Mouse (Mus musculus) kidney, adult 2 months (tissue): ENCODE results near the gene Ankdd1b. TPM values are rescaled to one million over a fixed set of nuclear protein-coding genes. Genes with fewer than 3 reads are reported as not detected.

Experiments
- DNase-seq: peaks from one replicate; pipeline ENCODE4 v3.0.0; 2021
- H3K27ac ChIP-seq: fragments of 200-500 bp; 2 replicates; pipeline ENCODE4 v1.5.1; 2012; ENCODE audit warnings: low read depth, low read length, control low read depth, inconsistent platforms; ENCODE audit not compliant: insufficient read depth
- H3K27me3 ChIP-seq: fragments of 200-500 bp; replicated peaks from 2 replicates; pipeline ENCODE4 v1.6.1; 2012; ENCODE audit warnings: mild to moderate bottlenecking, moderate library complexity, low read length, inconsistent platforms; ENCODE audit not compliant: control insufficient read depth, insufficient read depth
- H3K36me3 ChIP-seq: fragments of 200-500 bp; 2 replicates; pipeline ENCODE4 v1.6.1; 2012; ENCODE audit warnings: mild to moderate bottlenecking, moderate library complexity, low read length, inconsistent platforms; ENCODE audit not compliant: control insufficient read depth, insufficient read depth
- H3K4me1 ChIP-seq: fragments of 200-500 bp; 2 replicates; pipeline ENCODE4 v1.6.1; 2011; ENCODE audit warnings: low read length; ENCODE audit not compliant: control insufficient read depth, insufficient read depth
- H3K4me3 ChIP-seq: fragments of 200-500 bp; 2 replicates; pipeline ENCODE4 v1.5.1; 2011; ENCODE audit warnings: mild to moderate bottlenecking, low read depth, low read length, control low read depth; ENCODE audit not compliant: insufficient read depth
- CTCF ChIP-seq: fragments of 200-500 bp; conservative IDR thresholded peaks from 2 replicates; pipeline ENCODE4 v1.5.1; 2011; ENCODE audit warnings: low read depth, mild to moderate bottlenecking, control low read depth, low read length, moderate library complexity, mixed read lengths; ENCODE audit not compliant: insufficient read depth, insufficient read length
- POLR2A ChIP-seq: fragments of 200-500 bp; IDR thresholded peaks from one replicate; pipeline ENCODE4 v1.6.1; 2011; ENCODE audit warnings: low read depth, low read length, control low read depth
- WGBS: fragments of 180-500 bp; shearing (Covaris S2); methylation state at CpG from one replicate; pipeline ENCODE4 v1.1.7; 2018; 5-methylcytosine and 5-hydroxymethylcytosine counted together
- polyA plus RNA-seq: library from polyadenylated mRNA; depleted of rRNA; stranded (reverse); fragments of >200 nt; gene quantifications from 2 replicates; pipeline ENCODE4 v1.2.3, GENCODE M21; 2012; rRNA removed

Gene Ankdd1b
- 0.36 and 0.76 TPM in 2 replicates for polyA plus RNA-seq

DNA sequence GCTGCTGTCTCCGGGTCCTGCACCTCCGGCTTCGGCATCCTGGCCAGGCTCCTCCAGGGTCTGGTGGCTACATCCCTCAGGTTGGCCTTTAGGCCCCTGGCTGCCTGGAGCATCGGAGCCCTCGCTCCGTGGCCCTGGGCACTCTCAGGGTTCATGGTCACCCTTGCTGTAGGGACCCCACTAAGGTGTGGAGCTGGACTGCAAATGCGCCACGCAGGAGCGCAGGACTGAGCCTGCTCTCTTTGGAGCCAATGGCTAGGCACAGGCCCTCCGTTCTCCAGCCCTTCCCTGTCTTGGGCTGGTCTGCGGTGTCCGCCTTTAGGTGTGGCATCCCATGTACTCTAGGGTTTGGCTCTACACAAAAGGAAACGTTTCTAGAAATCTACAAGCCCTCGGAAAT is at the start of gene Ankdd1b:
Gene Ankdd1b, minus strand, starts transcription at position 242 of the 400 bp plus-strand sequence.
- TF ChIP-seq POLR2A (no peak), CTCF (no peak)
- Histone ChIP-seq H3K4me1 (no peaks in the 10 kb centered on the region), H3K4me3 (no peak within 1 kb of the TSS), H3K27ac (no peak within 1 kb of the TSS), H3K36me3 (no peaks in the 10 kb centered on the region), H3K27me3 (no peaks in the 10 kb centered on the region)
- WGBS: 81% methylated on average over 14 of the region's 14 CpGs
- peak; percentile 4 for DNase-seq

- Histone ChIP-seq H3K4me1 (no peaks in the 10 kb centered on the region), H3K27me3 (no peaks in the 10 kb centered on the region), H3K36me3 (no peaks in the 10 kb centered on the region), H3K4me3 (no peak overlapping the region), H3K27ac (no peak overlapping the region)
- no peak for DNase-seq
- no peak for TF ChIP-seq POLR2A
- 87% methylated on average over 2 of the region's 2 CpGs for WGBS
These were observed 46.3 kb upstream of the Ankdd1b start for GRCm38 (mm10) chr13:96517335-96517734.

DNA sequence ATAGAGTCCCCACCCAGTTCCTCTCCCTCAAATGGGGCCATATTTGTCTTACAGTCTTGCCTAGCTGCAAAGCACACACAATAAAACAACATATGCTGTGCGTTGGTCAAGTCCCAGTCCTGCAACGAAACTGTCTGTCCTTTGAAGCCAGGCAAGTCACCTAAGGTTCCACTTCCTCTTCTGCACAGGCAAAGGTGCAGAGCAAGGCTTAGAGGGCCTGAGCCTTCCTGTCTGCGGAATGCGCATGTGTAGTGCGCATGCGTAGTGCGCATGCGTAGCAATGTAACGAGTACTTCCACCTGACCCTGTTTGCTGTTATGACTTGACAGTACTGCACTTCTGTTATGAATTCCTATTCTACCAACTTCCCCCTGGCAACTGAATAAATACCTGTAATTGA is 45.3 kb upstream of the Ankdd1b start:
- Histone ChIP-seq H3K27ac (no peak overlapping the region), H3K36me3 (no peaks in the 10 kb centered on the region), H3K27me3 (no peaks in the 10 kb centered on the region), H3K4me3 (no peak overlapping the region), H3K4me1 (no peaks in the 10 kb centered on the region)
- WGBS: 90% methylated on average over 9 of the region's 9 CpGs
- no peak for TF ChIP-seq CTCF
- TF ChIP-seq POLR2A: no peak
- DNase-seq: no peak

- no peak for TF ChIP-seq CTCF
- no peak for TF ChIP-seq POLR2A
- no peak overlapping the region for H3K4me3 ChIP-seq
- DNase-seq: no peak
- H3K36me3 ChIP-seq: no peaks in the 10 kb centered on the region
- H3K27me3 ChIP-seq: no peaks in the 10 kb centered on the region
- 83% methylated on average over 5 of the region's 5 CpGs for WGBS
- no peaks in the 10 kb centered on the region for H3K4me1 ChIP-seq
- H3K27ac ChIP-seq: no peak overlapping the region
These were observed 43.4 kb upstream of the Ankdd1b start for GRCm38 (mm10) chr13:96514154-96514942.

DNA sequence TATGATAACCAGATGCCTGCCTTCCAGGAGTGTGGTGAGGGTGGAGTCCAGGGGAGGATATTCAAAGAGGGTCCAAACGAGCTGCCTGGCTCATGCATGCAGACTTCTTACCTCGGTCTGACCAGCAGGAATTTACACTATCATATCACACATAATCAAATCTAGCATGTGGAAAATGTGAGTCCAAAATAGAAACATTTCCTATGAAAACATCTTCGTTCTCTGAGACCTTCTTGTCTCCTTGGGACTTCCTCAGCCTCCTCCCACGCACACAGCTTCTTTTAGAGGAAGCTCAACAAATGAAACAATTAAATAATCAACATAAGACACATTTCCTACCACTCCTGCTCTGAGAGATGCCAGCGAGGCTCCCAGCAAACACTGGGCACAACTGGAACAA is 40.9 kb upstream of the Ankdd1b start:
- no peak for DNase-seq
- TF ChIP-seq POLR2A: no peak
- no peak for TF ChIP-seq CTCF
- Histone ChIP-seq H3K4me1 (no peaks in the 10 kb centered on the region), H3K27ac (peak overlapping the region; percentile 55; the same call in 1 of the 2 replicates), H3K4me3 (no peak overlapping the region), H3K36me3 (no peaks in the 10 kb centered on the region), H3K27me3 (no peaks in the 10 kb centered on the region)
- 56% methylated on average over 5 of the region's 5 CpGs for WGBS

DNA sequence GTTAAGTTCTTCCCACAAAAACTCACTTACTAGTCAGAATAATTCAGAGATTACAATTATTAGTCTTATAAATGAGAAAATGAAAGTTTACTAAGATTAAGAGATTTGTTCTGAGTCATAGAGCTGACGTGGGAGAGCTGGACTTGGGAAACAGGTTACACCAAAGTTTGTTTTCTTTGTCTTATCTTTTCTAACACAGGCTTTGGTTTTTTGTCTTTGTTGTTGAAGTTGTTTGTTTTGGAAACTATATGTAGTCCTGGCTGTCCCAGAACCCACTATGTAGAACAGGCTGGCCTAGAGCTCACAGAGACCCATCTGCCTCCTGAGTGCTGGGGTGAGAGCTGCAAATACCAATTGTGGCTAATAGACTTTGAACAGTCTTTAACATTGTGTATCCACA is 40.3 kb upstream of the Ankdd1b start:
- H3K4me1 ChIP-seq: no peaks in the 10 kb centered on the region
- no peak overlapping the region for H3K4me3 ChIP-seq
- no peaks in the 10 kb centered on the region for H3K36me3 ChIP-seq
- no peaks in the 10 kb centered on the region for H3K27me3 ChIP-seq
- no peak overlapping the region for H3K27ac ChIP-seq
- TF ChIP-seq CTCF (no peak), POLR2A (no peak)
- no peak for DNase-seq
- WGBS: 67% methylated on average over 1 of the region's 1 CpGs

- H3K27me3 ChIP-seq: no peaks in the 10 kb centered on the region
- H3K27ac ChIP-seq: no peak overlapping the region
- 66% methylated on average over 13 of the region's 13 CpGs for WGBS
- peak; percentile 15 for DNase-seq
- H3K4me1 ChIP-seq: no peaks in the 10 kb centered on the region
- no peaks in the 10 kb centered on the region for H3K36me3 ChIP-seq
- no peak overlapping the region for H3K4me3 ChIP-seq
- TF ChIP-seq CTCF (no peak), POLR2A (no peak)
These were observed 39.6 kb upstream of the Ankdd1b start for GRCm38 (mm10) chr13:96510635-96511034.

- TF ChIP-seq CTCF (no peak), POLR2A (no peak)
- Histone ChIP-seq H3K27ac (no peak overlapping the region), H3K4me3 (no peak overlapping the region), H3K4me1 (no peaks in the 10 kb centered on the region), H3K27me3 (no peaks in the 10 kb centered on the region), H3K36me3 (no peaks in the 10 kb centered on the region)
- WGBS: 91% methylated on average over 4 of the region's 4 CpGs
- DNase-seq: no peak
These were observed 36.5 kb upstream of the Ankdd1b start for GRCm38 (mm10) chr13:96507541-96507940.
